Mouse (Mus musculus) erythroblast, embryonic 14.5 days (primary cell): ENCODE data around the gene 2200002D01Rik. TPM values are rescaled to one million over a fixed set of nuclear protein-coding genes. Genes with fewer than 3 reads are reported as not detected.
"Not testable (repeated sequence)": the region's sequence is repeated elsewhere in the genome, so short reads cannot be mapped to it uniquely, and the experiment has no call there.

Experiments used
- H3K27me3 ChIP-seq: 2 replicates; pipeline ENCODE4 v1.6.1; 2012; ENCODE audit warnings: inconsistent platforms; ENCODE audit not compliant: control insufficient read depth
- H3K36me3 ChIP-seq: 2 replicates; pipeline ENCODE4 v1.6.1; 2012; ENCODE audit warnings: mild to moderate bottlenecking, inconsistent platforms; ENCODE audit not compliant: control insufficient read depth
- H3K4me1 ChIP-seq: 2 replicates; pipeline ENCODE4 v1.6.1; 2012; ENCODE audit warnings: inconsistent platforms; ENCODE audit not compliant: control insufficient read depth
- H3K4me3 ChIP-seq: replicated peaks from 2 replicates; pipeline ENCODE3; 2012; ENCODE audit warnings: moderate library complexity, mild to moderate bottlenecking, inconsistent platforms
- H3K9me3 ChIP-seq: 2 replicates; pipeline ENCODE4 v1.6.1; 2012; ENCODE audit warnings: low read length, inconsistent platforms, mixed read lengths; ENCODE audit not compliant: control insufficient read depth
- GATA1 ChIP-seq: IDR thresholded peaks from 2 replicates; pipeline ENCODE4 v1.6.1; 2012; ENCODE audit warnings: low read length, inconsistent platforms, mixed read lengths
- TAL1 ChIP-seq: IDR thresholded peaks from 3 replicates; pipeline ENCODE4 v1.6.1; 2012; ENCODE audit warnings: low read length, inconsistent platforms, mixed read lengths
- polyA plus RNA-seq: library from polyadenylated mRNA; stranded (reverse); fragments of >175 nt; gene quantifications from 2 replicates; pipeline ENCODE4 v1.2.3, GENCODE M21; 2012

2200002D01Rik gene
- polyA plus RNA-seq, 1 experiment: not detected

DNA sequence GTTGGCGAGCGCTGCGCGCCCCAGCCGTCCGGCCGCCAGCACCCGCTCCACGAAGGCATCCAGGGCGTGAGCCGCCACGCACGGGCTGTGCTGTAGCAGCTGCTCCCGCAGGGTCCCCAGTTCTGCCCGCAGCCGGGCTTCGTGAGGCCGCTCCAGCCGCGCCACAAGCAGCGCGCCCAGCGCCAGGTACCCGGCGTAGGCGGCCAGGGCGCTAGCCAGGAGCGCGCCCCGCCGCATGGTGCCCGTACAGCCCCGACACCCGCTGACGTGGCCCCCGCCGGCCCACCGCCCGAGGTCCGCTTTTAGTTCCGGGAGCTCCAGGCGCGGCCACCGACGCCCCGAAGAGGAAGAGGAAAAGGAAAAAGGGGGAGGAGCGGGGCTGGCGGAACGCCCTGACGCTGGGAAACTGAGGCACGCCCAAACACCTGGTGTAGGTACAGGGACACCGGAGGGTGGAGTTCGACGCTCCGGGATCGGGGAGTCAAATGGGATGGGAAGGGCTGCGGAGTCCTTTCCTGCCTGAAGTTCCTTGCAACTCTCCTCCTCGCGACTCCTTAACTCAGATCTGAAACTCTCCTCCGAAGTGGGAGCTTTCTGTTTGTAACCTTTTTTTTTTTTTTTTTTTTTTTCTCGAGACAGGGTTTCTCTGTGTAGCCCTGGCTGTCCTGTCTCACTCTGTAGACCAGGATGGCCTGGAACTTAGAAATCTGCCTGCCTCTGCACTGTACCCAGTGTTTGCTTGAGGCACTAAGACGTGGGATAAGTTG lies 15.8 kb downstream of the 2200002D01Rik start, which contains the start of gene Kcnk6:
Gene Kcnk6, minus strand, starts transcription at position 269 of the 767 bp plus-strand sequence.
- no peaks in the 10 kb centered on the region for H3K9me3 ChIP-seq
- H3K4me3 ChIP-seq: peak within 1 kb of the TSS; percentile 39
- H3K36me3 ChIP-seq: no peaks in the 10 kb centered on the region
- peaks cover 7% of the 10 kb centered on the region for H3K4me1 ChIP-seq
- TF ChIP-seq TAL1: no peak
- TF ChIP-seq GATA1: no peak
- peaks cover 51% of the 10 kb centered on the region for H3K27me3 ChIP-seq

DNA sequence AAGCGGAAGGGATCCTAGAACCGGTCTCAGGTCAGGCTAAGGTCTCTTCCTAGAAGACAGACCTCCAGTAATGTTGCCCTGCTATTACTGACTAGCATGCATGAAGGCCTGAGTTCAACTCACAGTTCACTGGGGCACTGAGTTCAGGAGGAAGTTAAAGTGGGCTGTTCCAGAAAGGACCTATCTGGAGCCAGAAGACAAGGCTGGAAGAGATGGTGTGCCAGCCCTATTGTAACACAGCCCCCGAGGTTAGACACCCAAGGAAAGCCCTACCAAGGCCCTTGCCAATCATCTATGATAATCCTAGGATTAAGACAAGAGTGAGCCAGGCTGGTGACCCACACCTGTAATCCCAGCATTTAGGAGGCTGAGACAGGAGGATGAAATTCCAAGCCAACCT lies 16.7 kb downstream of the 2200002D01Rik start:
- no peak overlapping the region for H3K4me3 ChIP-seq
- H3K36me3 ChIP-seq: no peaks in the 10 kb centered on the region
- H3K4me1 ChIP-seq: peaks cover 6% of the 10 kb centered on the region
- no peaks in the 10 kb centered on the region for H3K9me3 ChIP-seq
- H3K27me3 ChIP-seq: peaks cover 51% of the 10 kb centered on the region
- TF ChIP-seq TAL1: no peak
- no peak for TF ChIP-seq GATA1

DNA sequence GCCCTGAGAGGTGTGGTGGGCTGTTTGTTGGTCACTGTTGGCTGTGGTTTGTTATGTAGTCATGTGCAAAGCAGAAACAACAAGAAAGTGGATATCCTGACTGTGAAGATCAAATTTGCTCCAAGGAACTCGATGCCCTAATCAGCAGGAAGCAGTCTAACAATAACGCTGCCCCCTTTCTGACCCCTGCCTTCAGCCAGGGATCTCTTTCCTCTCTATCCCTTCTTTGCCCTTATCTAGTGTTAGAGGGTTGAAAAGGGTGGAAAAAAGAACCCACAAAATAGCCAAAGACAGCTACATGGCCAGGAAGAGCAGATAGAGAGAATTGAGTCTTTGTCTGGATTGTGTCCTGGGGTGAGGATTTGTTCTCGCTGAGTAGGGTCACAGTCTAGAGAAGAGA lies 17.7 kb downstream of the 2200002D01Rik start:
- H3K27me3 ChIP-seq: peaks cover 51% of the 10 kb centered on the region
- no peaks in the 10 kb centered on the region for H3K36me3 ChIP-seq
- H3K9me3 ChIP-seq: no peaks in the 10 kb centered on the region
- peaks cover 6% of the 10 kb centered on the region for H3K4me1 ChIP-seq
- no peak overlapping the region for H3K4me3 ChIP-seq
- TF ChIP-seq TAL1 (no peak), GATA1 (no peak)

DNA sequence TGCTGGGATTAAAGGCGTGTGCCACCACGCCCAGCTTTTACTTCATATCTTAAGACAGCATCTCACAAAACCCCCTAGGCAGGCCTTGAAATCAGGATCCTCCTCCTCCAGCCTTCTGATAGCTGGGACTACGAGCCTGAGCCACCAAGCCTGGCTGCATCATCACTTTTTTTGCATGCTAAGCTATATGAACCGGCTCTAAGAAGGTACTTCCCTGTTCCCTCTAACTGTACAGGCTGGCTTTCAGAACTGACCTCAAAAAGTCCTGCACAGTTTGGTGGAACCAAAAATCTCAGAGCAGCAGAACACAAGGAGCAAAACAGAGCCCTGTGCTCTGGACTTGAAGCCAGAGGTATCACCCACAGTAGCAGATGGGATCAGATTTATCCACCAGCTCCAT lies 20.1 kb downstream of the 2200002D01Rik start:
- no peaks in the 10 kb centered on the region for H3K9me3 ChIP-seq
- H3K4me3 ChIP-seq: no peak overlapping the region
- peaks cover 6% of the 10 kb centered on the region for H3K4me1 ChIP-seq
- no peak for TF ChIP-seq GATA1
- TF ChIP-seq TAL1: no peak
- no peaks in the 10 kb centered on the region for H3K36me3 ChIP-seq
- H3K27me3 ChIP-seq: peaks cover 40% of the 10 kb centered on the region

DNA sequence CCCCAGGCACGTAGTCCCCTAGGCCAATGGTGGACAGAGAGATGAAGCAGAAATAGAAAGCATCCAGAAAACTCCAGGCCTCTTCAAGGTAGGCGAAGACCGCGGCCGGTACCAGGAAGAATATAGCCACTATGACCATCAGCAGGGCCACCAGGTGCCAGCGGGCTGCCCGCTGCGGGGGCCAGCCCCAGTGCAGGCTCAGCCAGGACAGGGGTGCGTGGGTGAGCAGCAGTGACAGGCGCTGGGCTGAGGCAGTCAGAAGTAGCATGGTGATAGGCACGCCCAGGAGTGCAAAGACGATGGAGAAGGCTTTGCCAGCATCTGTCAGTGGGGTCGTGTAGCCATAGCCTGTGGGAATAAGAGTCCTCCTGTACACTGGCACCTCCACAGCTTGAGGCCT lies 22.7 kb downstream of the 2200002D01Rik start:
- TF ChIP-seq TAL1: no peak
- no peak for TF ChIP-seq GATA1

DNA sequence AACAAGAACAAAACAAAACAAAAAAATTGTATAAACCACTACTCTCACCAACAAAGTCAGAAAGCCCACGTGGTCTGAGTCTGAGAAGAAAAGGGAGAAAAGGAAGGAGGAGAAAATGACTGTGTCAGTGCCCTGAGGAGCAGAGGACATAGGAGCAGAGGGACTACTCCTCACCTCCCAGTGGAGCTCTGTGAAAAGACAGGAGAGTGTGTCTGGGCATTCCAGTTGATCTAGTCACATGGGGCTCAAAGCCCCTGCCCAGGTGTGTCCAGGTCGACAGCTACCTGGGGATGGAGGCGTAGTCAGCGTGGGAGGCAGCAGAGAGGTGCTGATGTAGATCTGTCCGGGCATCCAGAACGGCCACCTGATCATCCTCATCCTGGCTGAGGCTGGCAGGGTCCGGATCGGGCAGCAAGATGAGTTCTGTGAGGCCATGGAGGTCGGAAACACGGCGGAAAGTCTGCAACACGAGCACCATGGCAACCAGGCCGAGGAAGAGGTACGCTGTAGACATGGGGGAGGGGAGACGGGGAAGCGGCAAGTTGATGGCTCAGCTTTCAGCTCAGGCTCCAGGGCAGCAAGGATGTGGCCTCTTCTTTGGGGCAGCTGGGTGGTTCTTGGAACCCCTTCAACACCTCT lies 23.4 kb downstream of the 2200002D01Rik start:
- TF ChIP-seq GATA1: no peak
- H3K4me1 ChIP-seq: no peaks in the 10 kb centered on the region
- H3K36me3 ChIP-seq: no peaks in the 10 kb centered on the region

More for the DNA sequence above, 22.7 kb downstream of the 2200002D01Rik start:
- Histone ChIP-seq H3K4me1 (no peaks in the 10 kb centered on the region), H3K4me3 (no peak overlapping the region), H3K9me3 (peaks cover 2% of the 10 kb centered on the region; the same call in 1 of the 2 replicates), H3K36me3 (no peaks in the 10 kb centered on the region), H3K27me3 (peaks cover 13% of the 10 kb centered on the region)

DNA sequence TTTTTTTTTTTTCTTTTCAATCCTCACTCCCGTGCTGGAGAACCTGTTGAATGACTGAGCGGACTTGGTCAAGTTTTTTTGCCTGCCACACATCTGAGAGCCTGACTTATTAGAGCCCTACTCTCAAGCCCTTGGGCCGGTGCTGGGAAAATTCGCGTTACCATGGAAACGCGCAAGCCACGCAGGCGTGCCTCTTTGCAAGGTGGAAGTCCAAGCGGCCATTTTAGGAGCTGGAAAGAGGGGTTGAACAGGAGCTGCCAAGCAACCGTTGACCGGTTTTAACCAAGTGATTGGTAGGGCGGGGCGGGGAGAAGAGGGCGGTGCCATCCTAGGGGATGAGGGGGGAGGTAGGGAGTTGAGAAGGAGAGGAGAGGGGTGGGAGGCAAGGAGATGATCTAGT lies 33.4 kb downstream of the 2200002D01Rik start:
- H3K4me1 ChIP-seq: peaks cover 26% of the 10 kb centered on the region
- no peak overlapping the region for H3K4me3 ChIP-seq
- H3K36me3 ChIP-seq: no peaks in the 10 kb centered on the region
- peaks cover 13% of the 10 kb centered on the region for H3K9me3 ChIP-seq
- no peak for TF ChIP-seq GATA1
- H3K27me3 ChIP-seq: peaks cover 12% of the 10 kb centered on the region

More for the DNA sequence above, 23.4 kb downstream of the 2200002D01Rik start:
- peaks cover 6% of the 10 kb centered on the region for H3K9me3 ChIP-seq
- peaks cover 8% of the 10 kb centered on the region for H3K27me3 ChIP-seq
- H3K4me3 ChIP-seq: no peak overlapping the region

DNA sequence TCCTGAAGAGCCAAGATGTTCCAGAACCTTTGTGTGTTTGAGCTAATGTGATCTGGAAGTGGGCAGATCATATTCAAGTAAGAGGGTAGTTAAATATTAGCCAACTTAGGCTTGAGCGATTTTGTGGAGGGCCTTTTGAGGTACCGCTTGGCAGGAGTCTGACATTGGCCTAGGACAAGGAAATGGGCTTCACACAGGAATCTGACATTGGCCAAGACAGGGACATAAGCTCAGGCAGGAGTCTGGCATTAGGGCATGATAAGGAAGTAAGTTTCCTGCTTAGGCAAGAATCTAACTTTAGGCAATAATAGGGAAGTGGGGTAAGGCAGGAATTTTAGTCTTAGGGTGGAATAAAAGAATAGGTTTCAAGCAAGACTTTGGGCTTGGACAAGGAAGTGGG lies 34.0 kb downstream of the 2200002D01Rik start:
- no peak overlapping the region for H3K4me3 ChIP-seq
- TF ChIP-seq TAL1 (no peak), GATA1 (no peak)
- H3K9me3 ChIP-seq: peaks cover 7% of the 10 kb centered on the region
- peaks cover 12% of the 10 kb centered on the region for H3K27me3 ChIP-seq
- peaks cover 26% of the 10 kb centered on the region for H3K4me1 ChIP-seq
- H3K36me3 ChIP-seq: no peaks in the 10 kb centered on the region

DNA sequence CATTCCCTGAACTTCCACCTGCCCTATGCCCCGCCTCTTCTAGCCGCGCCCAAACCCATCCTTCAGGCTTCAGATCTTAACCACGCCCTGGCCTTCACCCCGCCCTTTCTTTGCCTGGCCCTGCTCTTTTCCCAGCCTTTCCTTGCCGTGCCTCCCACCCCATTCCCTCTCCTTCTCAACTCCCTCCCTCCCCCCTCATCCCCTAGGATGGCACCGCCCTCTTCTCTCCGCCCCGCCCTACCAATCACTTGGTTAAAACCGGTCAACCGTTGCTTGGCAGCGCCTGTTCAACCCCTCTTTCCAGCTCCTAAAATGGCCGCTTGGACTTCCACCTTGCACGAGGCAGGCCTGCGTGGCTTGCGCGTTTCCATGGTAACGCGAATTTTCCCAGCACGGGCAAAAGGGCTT lies 34.6 kb downstream of the 2200002D01Rik start, which contains the start of gene Catsperg1:
Gene Catsperg1, minus strand, starts transcription at position 361 of the 408 bp plus-strand sequence.
- H3K4me1 ChIP-seq: peaks cover 26% of the 10 kb centered on the region
- peaks cover 12% of the 10 kb centered on the region for H3K27me3 ChIP-seq
- no peaks in the 10 kb centered on the region for H3K36me3 ChIP-seq
- TF ChIP-seq TAL1 (no peak), GATA1 (no peak)
- no peak within 1 kb of the TSS for H3K4me3 ChIP-seq
- peaks cover 4% of the 10 kb centered on the region; the same call in 1 of the 2 replicates for H3K9me3 ChIP-seq

DNA sequence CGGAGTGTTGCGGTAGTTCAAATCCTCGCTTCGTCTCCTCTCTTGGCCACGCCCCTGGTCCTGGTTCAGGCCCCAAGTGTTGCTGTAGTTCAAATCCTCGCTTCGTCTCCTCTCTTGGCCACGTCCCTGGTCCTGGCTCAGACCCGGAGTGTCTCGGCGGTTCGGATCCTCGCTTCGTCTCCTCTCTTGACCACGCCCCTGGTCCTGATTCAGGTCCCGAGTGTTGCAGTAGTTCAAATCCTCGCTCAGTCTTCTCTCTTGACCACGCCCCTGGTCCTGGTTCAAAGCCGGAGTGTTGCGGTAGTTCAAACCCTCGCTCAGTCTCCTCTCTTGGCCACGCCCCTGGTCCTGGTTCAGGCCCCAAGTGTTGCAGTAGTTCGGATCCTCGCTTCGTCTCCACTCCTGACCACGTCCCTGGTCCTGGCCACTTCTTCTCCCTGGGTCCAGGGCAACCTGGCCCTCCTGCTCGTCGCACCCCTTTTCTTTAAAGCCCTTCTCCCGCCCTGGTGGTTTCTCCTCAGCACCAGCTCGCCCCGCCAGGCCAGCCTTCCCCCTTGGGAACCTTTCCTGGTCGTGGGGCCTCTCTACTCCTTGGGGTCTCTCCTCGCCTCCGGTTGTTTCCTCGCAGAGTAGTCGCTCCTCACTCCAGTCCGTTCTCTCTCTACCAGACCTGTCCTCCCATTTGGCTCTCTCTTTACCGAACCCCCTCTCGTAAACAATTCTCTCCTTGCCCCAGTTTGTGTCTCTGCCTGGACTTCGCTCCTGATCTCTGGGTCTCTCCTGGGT lies 35.3 kb downstream of the 2200002D01Rik start:
- not testable (repeated sequence) for H3K4me3 ChIP-seq, H3K36me3 ChIP-seq, H3K9me3 ChIP-seq
- H3K27me3 ChIP-seq: peaks cover 12% of the 10 kb centered on the region
- peaks cover 26% of the 10 kb centered on the region for H3K4me1 ChIP-seq
